Mouse (Mus musculus): ENCODE results near the gene Myh9. TPM values are rescaled to one million over a fixed set of nuclear protein-coding genes. Genes with fewer than 3 reads are reported as not detected.

The Myh9 gene
- total RNA-seq, 2 experiments from 2014 or later, result 219 to 228 TPM

DNA sequence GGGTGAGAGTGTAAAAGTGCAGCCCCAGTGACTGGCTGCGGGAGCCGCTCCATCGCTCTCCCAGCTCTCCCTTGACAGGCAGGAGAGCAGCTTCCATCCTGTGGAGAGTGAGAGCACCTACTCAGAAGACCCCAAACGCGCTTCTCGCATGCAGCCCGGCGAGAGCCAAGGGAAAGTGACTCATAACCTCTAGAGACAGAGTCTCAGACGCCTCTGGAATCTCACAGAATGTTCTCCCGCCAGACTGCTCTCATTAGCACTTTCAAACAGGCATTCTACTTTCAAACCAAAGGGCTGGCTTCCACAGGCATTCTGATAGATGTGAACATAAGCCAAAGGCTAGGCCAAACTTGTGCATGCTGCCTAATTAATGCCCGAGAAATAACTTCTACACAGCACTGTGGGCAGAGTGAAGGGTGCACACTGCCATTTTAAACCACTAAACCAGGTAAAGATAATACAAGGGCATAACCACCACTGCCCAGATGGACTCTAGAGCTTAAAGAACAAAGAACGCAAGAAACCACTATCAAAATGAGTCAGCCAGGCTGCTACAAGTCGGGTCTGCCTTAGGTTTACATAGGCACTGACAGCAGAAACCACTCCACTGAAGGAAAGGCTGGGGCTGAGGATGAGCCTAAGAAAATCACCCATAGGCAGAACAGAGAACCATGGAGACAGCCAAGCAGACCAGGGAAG is 35.3 kb downstream of the Myh9 start:
- DNase-seq, result no peak

DNA sequence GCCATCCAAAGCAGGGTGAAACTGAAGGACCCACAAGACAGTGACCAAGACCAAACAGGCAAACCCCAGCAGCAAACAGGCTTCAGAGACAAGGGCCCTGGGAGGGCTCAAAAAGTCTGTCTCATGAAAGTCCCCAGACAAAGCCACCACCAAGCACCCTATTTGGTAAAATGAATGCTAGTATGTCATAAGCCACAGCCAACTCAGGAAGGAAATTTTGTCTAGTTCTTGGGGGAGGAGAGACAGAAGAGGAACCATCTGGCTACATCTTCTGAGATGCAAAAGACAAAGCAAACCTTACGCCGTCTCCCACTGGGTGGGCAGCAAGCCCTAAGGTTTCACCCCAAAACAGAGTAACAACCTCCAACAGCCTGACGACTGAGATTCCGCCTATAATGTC is 36.3 kb downstream of the Myh9 start:
- no peak for DNase-seq

DNA sequence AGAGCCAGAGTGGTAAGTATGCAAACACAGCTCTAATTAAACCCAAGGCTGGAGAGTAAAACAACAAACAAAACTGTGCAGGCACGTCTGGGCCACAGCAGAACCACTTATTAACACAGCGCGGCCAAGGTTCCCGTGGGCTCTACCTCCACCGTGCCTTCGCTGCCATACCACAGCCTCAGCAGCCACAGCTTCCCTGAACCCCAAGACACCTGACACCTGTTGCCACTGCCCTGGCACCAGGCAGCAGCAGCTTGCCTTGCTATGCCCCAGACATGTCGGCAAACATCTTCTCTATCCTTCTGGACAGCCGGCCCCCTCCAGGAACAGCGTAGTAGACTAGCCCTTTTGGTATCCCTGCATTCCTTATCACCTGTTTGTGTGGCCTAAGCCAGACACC is 37.0 kb downstream of the Myh9 start:
- DNase-seq, result no peak

GRCm38 (mm10) chr15:77804460-77804859 is 37.5 kb downstream of the Myh9 start:
- DNase-seq, result no peak

DNA sequence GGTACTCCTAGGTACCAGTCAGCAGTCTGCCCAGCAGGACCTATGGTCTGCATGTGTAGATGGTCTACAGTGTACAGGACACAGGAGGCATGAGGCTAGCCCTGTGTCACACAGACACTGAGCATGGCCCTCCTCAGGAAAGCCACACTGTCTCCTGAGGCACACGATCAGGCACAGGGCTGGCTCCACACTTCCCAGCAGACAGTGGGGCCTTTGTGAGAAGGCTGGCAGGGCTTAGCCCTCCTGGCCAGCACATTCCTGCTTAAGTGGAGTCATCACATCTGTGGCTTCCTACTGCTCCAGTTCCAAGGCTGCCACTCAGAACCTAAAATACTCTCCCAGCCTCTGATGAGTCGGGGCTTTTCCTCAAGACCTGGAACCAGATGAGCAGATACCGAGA is 38.2 kb downstream of the Myh9 start:
- DNase-seq, result peak; percentile 57

DNA sequence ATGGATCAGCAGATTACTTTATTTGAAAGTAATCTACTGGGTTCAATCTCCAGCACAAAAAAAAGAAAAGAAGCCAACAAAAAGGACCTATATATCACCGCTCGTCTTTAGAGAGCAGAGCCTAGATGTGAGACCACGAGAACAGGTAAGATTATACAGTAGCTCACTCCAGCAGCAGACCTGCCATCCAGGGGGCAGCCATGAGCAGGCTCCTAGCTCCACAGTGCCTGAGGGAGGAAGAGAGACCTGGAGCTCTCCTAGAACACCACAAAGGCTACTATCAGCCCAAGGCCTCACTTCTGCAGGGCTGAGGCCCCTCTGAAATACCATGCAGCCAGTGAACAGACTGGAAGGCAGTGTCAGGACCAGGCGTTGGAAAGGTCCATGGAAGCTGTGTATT is 39.0 kb downstream of the Myh9 start:
- DNase-seq, result no peak

GRCm38 (mm10) chr15:77801188-77801587 is 40.8 kb downstream of the Myh9 start:
- DNase-seq, result no peak

- peak; percentile 78 for DNase-seq
Measured at GRCm38 (mm10) chr15:77800511-77800910, 41.5 kb downstream of the Myh9 start.

GRCm38 (mm10) chr15:77799491-77800474 is 42.2 kb downstream of the Myh9 start:
- DNase-seq, result no peak

- DNase-seq, result peak; percentile 72
Measured at GRCm38 (mm10) chr15:77798664-77799490, 43.1 kb downstream of the Myh9 start.

DNA sequence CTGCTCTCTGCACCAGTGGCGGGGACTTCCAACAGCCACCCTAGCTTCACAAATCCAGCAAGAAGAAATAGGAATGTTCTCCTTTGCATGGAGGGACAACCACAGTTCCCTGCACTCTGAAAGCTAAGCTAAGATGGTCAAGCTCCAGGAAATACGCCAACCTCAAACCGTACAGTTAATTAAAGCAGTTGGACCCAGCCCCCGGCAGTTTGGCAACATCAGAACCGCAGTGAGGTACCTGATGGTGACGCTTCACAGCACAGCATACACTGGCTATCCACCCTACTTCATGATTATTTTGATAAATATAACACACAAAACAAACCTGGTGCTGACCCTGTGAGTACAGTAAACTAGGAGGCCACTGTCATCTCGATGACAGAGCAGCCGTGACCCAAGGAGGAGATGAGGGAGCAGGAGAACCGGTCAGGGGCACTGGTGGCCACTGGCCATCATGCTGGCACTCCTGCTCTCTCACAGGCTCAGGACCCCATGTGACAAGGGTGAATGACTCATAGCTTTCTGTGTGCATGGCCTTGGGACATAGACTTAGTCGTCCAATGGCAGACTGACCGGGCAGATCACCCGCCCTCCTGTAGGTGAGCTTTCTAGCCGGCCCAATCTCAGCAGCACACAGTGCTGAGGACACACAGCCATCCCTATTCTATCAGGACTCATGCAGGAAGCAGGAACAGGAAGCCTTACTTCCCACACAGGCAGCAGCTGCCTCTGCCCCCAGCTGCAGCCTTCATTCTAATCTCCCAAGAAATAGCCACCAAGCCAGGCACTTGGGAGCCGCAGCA is 44.2 kb downstream of the Myh9 start:
- peak; percentile 66 for DNase-seq

GRCm38 (mm10) chr15:77796409-77797035 is 45.5 kb downstream of the Myh9 start:
- no peak for DNase-seq

DNA sequence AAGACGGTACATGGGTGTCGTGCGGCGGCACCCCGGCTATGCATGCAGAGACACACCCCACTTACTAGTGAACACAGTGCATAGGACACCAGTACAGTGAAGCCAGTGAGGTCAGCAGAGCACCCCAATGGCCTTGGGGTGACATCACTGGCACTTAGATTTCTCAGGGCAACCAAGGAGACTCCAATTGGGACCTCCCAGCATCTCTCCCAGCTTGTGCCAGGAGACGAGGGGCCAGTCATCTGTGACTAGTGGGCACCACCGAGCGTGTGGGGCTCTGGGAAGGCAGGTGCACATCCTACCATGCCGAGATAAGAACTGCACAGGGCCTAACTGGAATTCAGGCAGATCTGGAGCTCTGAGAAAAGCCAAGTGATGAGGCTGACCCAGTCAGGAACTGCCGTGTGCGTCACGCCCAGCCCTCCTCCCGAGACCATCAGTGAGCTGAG is 47.0 kb downstream of the Myh9 start:
- DNase-seq, result no peak

DNA sequence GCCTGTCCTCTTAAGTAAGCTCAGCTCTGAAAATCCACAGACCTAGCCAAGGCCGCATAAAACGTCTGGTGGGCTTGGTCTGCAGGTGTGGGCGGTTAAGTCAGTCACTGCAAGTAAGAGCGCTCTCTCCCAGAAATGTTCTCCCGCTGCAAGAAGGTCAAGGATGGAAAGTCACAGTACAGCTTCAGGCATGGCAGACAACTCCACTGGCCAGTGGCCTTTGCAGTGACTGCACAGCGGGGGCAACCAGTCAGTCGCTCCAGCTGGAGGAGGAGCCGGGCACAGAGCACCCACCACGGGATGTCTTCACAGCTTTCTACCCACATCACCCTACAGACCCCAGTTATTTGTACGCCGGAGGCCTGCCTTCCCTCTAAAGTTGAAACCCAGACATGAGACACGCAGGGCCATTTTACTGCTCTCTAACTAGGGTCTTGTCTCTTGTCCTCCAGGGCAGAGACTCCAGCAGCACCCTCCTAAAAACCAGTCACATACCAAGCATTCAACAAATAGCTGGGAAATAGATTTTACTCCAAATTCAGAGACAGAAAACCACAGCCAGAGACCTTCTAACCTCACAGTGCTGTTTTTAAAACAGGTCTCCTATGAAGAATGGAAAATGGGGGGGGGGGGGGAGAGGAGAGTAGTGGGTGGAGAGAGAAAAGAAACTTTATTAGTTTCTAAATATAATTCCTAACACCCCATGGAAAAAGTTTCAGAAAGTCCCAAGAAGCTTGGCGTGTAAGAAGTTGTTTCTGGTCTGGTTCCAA is 47.7 kb downstream of the Myh9 start:
- DNase-seq, result no peak

DNA sequence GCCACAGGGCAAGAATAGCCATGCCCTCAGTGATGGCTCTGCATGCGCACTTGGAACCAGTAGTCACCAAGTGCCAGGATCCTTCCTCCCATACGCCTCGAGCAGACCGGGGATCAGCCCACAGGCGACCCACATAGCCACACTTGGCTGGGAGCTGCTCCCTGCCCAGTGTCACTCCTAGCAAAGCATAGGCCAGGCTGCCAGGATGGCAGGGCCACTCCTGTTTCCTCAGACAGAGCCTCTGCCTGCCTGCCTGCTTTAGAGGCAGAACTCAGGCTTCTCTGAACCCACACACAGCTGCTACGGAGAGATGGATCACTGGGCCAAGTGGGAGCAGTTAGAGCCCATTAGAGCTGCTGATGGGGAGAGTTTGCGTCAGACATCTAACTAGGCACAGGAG is 48.4 kb downstream of the Myh9 start:
- no peak for DNase-seq

GRCm38 (mm10) chr15:77793094-77793493 is 48.9 kb downstream of the Myh9 start:
- DNase-seq, result no peak

- no peak for DNase-seq
Measured at GRCm38 (mm10) chr15:77792056-77792455, 49.9 kb downstream of the Myh9 start.

DNA sequence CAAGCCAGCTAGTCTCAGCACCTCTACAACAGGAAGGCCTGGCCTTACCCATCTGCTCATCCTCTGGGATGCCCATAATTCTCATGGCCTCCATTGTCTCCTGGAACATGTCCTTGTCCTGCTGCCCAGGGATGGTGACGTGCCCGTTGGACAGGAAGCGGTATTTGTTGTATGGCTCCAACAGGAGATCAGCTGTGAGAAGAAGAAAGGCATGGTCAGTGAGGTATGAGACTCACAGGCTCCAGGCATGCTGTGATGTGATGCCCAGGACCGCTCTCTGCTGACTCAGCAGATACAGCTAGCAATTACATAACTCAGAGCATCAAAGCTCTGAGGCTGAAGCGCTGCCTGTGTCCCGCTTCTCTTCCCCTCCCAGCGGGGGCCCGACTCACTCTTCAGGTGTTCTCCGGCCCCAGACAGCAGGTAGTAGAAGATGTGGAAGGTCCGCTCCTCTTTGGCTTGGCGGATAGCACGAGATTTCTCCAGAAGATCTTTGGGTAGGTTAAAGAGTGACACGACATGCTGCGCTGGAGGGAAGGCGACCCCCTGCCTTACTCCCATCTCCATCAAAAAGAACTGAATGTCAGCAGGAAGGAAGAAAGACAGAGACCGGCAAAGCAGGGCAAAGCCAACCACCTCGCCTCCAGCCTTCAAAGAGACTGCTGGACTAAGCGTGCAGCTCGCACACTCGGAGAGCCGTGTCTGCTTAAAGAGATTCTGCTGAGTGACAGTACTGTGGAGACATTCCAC is 51.1 kb downstream of the Myh9 start:
- no peak for DNase-seq

- no peak for DNase-seq
Measured at GRCm38 (mm10) chr15:77789186-77789585, 52.8 kb downstream of the Myh9 start.

DNA sequence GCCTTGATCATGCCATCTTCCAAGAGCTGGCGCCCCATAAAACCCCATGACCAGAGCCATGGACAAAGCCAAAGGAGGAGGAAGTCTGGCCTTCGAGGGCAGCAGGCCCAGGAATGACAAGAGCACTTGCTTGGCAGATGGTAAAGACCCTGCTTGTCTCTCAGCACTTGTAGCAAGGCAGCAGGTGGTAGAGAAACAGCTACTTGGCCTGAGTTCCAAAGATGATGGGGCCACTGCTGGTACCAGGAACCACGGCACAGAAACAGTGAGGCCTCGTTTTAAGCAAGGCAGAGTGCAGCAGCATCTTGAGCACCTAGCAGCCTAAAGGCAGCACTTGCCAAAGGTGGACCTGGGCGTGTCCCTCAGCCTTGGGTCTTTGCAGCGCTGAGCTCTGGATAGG is 53.6 kb downstream of the Myh9 start:
- no peak for DNase-seq
